Mouse (Mus musculus): ENCODE measurements around the gene Zfp618. TPM values are rescaled to one million over a fixed set of nuclear protein-coding genes. Genes with fewer than 3 reads are reported as not detected.

Zfp618 gene
- polyA plus RNA-seq, 1 experiment from 2014 or later: 32.0 TPM

DNA sequence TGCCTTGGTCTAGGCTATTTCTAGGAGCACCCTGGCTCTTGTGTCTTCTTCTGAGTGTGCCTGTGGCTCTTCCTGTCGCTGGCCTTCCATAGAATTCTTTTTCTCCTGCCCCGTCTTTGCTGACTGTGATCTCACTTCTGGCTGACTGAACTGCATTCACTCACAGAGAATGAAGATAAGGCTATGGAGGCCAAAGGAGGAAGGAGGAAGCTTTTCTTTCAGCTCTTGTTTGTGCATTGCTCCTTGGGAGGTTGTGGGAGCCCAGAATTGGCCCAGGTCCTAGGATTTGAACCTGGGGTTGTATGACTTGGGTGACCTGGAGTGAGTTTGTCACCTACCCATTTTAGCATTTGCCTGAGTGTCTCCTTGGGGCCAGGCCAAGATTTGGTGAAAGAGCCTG is 72.9 kb downstream of the Zfp618 start:
- peaks cover 5% of the 10 kb centered on the region for H3K36me3 ChIP-seq (ENCODE audit: control insufficient read depth, insufficient read depth, low read length)
- no peak for ATAC-seq (ENCODE audit: insufficient number of reproducible peaks, insufficient read depth, low FRiP score, low read depth)
- H3K4me3 ChIP-seq (ENCODE audit: low read depth, low read length): no peak overlapping the region
- H3K27ac ChIP-seq (ENCODE audit: low read length): no peak overlapping the region
- H3K9ac ChIP-seq (replicated peaks; ENCODE audit: low read depth, low read length): no peak overlapping the region
- H3K4me2 ChIP-seq (replicated peaks; ENCODE audit: low read depth, low read length): no peak overlapping the region
- H3K4me1 ChIP-seq (ENCODE audit: control insufficient read depth, insufficient read depth, low read length): peaks cover 10% of the 10 kb centered on the region
- no peaks in the 10 kb centered on the region for H3K9me3 ChIP-seq (ENCODE audit: control insufficient read depth, low read depth, low read length)
- no peaks in the 10 kb centered on the region for H3K27me3 ChIP-seq (ENCODE audit: control insufficient read depth, insufficient read depth, low read length)
- 70% methylated on average over 2 of the region's 2 CpGs for WGBS

DNA sequence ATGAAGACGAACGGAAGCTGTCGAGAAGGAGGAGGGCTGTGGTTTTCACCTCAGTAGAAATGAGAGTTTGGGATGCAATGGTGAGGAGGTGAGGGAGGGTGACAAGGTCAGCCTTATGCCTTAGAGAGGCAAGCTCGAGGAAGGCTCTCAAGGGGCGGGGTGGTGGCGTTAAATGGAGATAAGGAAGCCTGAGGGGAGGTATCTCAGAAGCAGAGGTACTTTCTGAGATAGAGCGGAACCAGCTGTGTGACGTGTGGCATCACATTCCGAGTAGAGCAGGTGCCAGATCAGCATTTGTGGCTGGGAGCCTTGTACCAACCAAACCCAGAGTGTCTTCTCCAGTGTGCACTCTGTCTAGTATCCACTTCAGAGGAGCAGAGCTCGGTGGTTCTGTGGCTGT is 73.6 kb downstream of the Zfp618 start:
- Histone ChIP-seq H3K27ac (ENCODE audit: low read length) (no peak overlapping the region), H3K9me3 (ENCODE audit: control insufficient read depth, low read depth, low read length) (no peaks in the 10 kb centered on the region)
- WGBS: 82% methylated on average over 10 of the region's 10 CpGs

DNA sequence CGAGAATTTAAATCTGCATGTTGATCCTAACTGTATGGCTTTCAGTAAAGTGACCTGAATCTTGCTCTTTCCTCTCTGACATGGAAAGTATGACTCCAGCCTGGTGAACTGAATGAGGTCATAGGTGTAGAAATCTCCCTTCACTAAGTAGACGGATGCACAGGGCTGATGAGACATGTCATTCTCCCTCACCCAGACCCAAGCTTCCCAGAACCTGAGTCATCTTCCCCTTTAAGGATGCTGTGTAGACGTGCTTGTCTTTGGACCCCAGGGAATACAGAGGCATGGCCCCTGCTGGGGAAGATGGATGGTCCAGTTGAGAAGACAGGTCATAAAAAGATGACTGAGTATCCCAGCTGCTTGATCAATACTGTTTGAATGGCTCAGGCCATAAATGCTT is 83.2 kb downstream of the Zfp618 start:
- H3K9ac ChIP-seq (replicated peaks; ENCODE audit: low read depth, low read length): no peak overlapping the region
- WGBS: 74% methylated on average over 3 of the region's 3 CpGs
- H3K4me1 ChIP-seq (ENCODE audit: control insufficient read depth, insufficient read depth, low read length): peaks cover 23% of the 10 kb centered on the region; the same call in 1 of the 2 replicates
- H3K9me3 ChIP-seq (ENCODE audit: control insufficient read depth, low read depth, low read length): no peaks in the 10 kb centered on the region
- H3K36me3 ChIP-seq (ENCODE audit: control insufficient read depth, insufficient read depth, low read length): no peaks in the 10 kb centered on the region
- H3K4me2 ChIP-seq (replicated peaks; ENCODE audit: low read depth, low read length): no peak overlapping the region
- H3K27ac ChIP-seq (ENCODE audit: low read length): peak overlapping the region; percentile 27; the same call in 1 of the 2 replicates
- H3K4me3 ChIP-seq (ENCODE audit: low read depth, low read length): no peak overlapping the region
- no peak for ATAC-seq (ENCODE audit: insufficient number of reproducible peaks, insufficient read depth, low FRiP score, low read depth)
- H3K27me3 ChIP-seq (ENCODE audit: control insufficient read depth, insufficient read depth, low read length): no peaks in the 10 kb centered on the region

More for the DNA sequence above, 73.6 kb downstream of the Zfp618 start:
- H3K4me1 ChIP-seq (ENCODE audit: control insufficient read depth, insufficient read depth, low read length): peaks cover 10% of the 10 kb centered on the region
- H3K4me2 ChIP-seq (replicated peaks; ENCODE audit: low read depth, low read length): no peak overlapping the region
- no peak overlapping the region for H3K9ac ChIP-seq (replicated peaks; ENCODE audit: low read depth, low read length)
- H3K27me3 ChIP-seq (ENCODE audit: control insufficient read depth, insufficient read depth, low read length): no peaks in the 10 kb centered on the region
- ATAC-seq (ENCODE audit: insufficient number of reproducible peaks, insufficient read depth, low FRiP score, low read depth): no peak
- peaks cover 5% of the 10 kb centered on the region for H3K36me3 ChIP-seq (ENCODE audit: control insufficient read depth, insufficient read depth, low read length)
- H3K4me3 ChIP-seq (ENCODE audit: low read depth, low read length): no peak overlapping the region

DNA sequence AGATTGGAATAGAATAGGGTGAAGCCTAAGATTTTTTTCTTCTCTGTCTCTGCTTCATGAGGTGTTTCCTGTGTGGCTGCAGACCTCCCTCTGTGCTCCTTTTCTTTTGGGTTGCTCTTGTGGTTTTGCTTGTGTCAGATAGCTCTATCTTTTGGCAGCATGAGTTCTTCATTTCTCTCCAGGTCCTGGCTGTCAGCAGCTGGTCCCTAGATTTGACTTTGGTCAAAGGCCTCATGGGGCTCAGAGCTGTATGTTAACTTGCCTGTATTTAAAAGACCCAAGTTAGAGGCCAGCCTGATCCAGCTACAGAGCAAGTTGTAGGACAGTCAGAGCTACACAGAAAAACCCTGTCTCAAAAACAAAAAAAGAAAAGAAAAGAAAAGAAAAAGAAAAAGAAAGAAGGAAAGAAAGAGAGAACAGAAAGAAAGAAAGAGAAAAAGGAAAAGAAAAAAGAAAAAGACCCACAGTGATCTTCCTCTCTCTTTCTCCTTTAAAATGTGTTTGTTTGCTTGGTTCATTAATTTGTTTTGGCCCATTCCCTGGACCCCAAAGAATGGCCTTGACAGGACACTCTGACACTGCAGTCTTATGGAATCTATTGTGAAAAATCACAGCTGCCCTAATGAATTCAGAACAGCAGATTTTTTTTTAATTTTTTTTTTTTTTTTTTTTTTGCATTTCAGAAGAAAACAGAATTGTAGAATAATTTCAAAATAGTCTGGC is 84.4 kb downstream of the Zfp618 start:
- no peaks in the 10 kb centered on the region for H3K36me3 ChIP-seq (ENCODE audit: control insufficient read depth, insufficient read depth, low read length)
- no peak overlapping the region for H3K4me2 ChIP-seq (replicated peaks; ENCODE audit: low read depth, low read length)
- no peaks in the 10 kb centered on the region for H3K27me3 ChIP-seq (ENCODE audit: control insufficient read depth, insufficient read depth, low read length)
- no peak overlapping the region for H3K4me3 ChIP-seq (ENCODE audit: low read depth, low read length)
- peaks cover 23% of the 10 kb centered on the region; the same call in 1 of the 2 replicates for H3K4me1 ChIP-seq (ENCODE audit: control insufficient read depth, insufficient read depth, low read length)
- H3K9me3 ChIP-seq (ENCODE audit: control insufficient read depth, low read depth, low read length): no peaks in the 10 kb centered on the region
- ATAC-seq (ENCODE audit: insufficient number of reproducible peaks, insufficient read depth, low FRiP score, low read depth): no peak
- no peak overlapping the region for H3K9ac ChIP-seq (replicated peaks; ENCODE audit: low read depth, low read length)
- H3K27ac ChIP-seq (ENCODE audit: low read length): peak overlapping the region; percentile 58; the same call in 1 of the 2 replicates

- H3K9me3 ChIP-seq (ENCODE audit: control insufficient read depth, low read depth, low read length): no peaks in the 10 kb centered on the region
- H3K27me3 ChIP-seq (ENCODE audit: control insufficient read depth, insufficient read depth, low read length): no peaks in the 10 kb centered on the region
- no peak overlapping the region for H3K4me2 ChIP-seq (replicated peaks; ENCODE audit: low read depth, low read length)
- ATAC-seq (ENCODE audit: insufficient number of reproducible peaks, insufficient read depth, low FRiP score, low read depth): no peak
- 60% methylated on average over 4 of the region's 4 CpGs for WGBS
- peaks cover 23% of the 10 kb centered on the region; the same call in 1 of the 2 replicates for H3K4me1 ChIP-seq (ENCODE audit: control insufficient read depth, insufficient read depth, low read length)
- no peak overlapping the region for H3K9ac ChIP-seq (replicated peaks; ENCODE audit: low read depth, low read length)
- H3K4me3 ChIP-seq (ENCODE audit: low read depth, low read length): no peak overlapping the region
- no peaks in the 10 kb centered on the region for H3K36me3 ChIP-seq (ENCODE audit: control insufficient read depth, insufficient read depth, low read length)
- peak overlapping the region; percentile 58; the same call in 1 of the 2 replicates for H3K27ac ChIP-seq (ENCODE audit: low read length)
Observed at GRCm38 (mm10) chr4:63050319-63050676, 84.9 kb downstream of the Zfp618 start.

GRCm38 (mm10) chr4:63050949-63051348 is 85.6 kb downstream of the Zfp618 start:
- Histone ChIP-seq H3K9ac (replicated peaks; ENCODE audit: low read depth, low read length) (no peak overlapping the region), H3K9me3 (ENCODE audit: control insufficient read depth, low read depth, low read length) (no peaks in the 10 kb centered on the region), H3K36me3 (ENCODE audit: control insufficient read depth, insufficient read depth, low read length) (no peaks in the 10 kb centered on the region), H3K27me3 (ENCODE audit: control insufficient read depth, insufficient read depth, low read length) (no peaks in the 10 kb centered on the region), H3K27ac (ENCODE audit: low read length) (no peak overlapping the region; the same call in 1 of the 2 replicates), H3K4me3 (ENCODE audit: low read depth, low read length) (no peak overlapping the region), H3K4me1 (ENCODE audit: control insufficient read depth, insufficient read depth, low read length) (peaks cover 23% of the 10 kb centered on the region; the same call in 1 of the 2 replicates), H3K4me2 (replicated peaks; ENCODE audit: low read depth, low read length) (no peak overlapping the region)
- WGBS: 77% methylated on average over 4 of the region's 4 CpGs
- ATAC-seq (ENCODE audit: insufficient number of reproducible peaks, insufficient read depth, low FRiP score, low read depth): no peak

DNA sequence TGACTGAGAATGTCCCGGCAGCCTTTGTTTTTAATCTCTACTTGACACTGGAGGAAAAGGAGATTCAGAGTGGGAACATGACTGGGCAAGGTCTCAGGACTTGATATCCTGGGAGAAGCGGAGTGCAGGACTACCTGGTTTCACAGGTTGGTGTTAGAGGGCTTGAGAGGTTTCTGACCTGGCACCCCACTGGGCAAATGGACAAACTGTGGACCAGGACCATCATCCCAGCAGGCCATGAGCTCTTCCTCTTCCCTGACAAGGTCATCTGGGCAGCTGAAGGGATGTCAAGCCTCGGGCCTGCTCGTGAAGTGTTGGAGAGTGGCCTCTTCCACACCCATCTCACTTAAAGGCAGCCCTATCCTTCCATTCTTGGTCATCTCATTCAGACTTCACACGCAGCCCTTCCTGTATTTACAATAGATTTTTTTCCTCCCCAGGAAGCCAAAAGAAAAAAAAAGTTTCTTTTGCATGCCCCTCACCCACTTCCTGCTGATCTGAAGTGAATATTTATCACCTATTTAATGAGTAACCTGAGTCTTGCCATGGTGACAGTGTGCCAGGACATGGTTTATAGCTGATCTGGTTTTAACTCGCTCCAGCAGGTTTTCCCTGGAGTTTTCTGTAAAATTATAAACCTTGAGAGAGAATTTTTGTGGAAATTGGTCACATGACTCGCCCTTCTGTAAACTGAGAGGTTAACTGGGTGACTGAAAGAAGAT is 86.7 kb downstream of the Zfp618 start:
- Histone ChIP-seq H3K4me3 (ENCODE audit: low read depth, low read length) (no peak overlapping the region), H3K9me3 (ENCODE audit: control insufficient read depth, low read depth, low read length) (no peaks in the 10 kb centered on the region), H3K27me3 (ENCODE audit: control insufficient read depth, insufficient read depth, low read length) (no peaks in the 10 kb centered on the region), H3K4me2 (replicated peaks; ENCODE audit: low read depth, low read length) (no peak overlapping the region), H3K9ac (replicated peaks; ENCODE audit: low read depth, low read length) (no peak overlapping the region), H3K4me1 (ENCODE audit: control insufficient read depth, insufficient read depth, low read length) (peaks cover 34% of the 10 kb centered on the region), H3K27ac (ENCODE audit: low read length) (peak overlapping the region; percentile 75), H3K36me3 (ENCODE audit: control insufficient read depth, insufficient read depth, low read length) (no peaks in the 10 kb centered on the region)
- ATAC-seq (ENCODE audit: insufficient number of reproducible peaks, insufficient read depth, low FRiP score, low read depth): peak; percentile 68
- 34% methylated on average over 7 of the region's 7 CpGs for WGBS

DNA sequence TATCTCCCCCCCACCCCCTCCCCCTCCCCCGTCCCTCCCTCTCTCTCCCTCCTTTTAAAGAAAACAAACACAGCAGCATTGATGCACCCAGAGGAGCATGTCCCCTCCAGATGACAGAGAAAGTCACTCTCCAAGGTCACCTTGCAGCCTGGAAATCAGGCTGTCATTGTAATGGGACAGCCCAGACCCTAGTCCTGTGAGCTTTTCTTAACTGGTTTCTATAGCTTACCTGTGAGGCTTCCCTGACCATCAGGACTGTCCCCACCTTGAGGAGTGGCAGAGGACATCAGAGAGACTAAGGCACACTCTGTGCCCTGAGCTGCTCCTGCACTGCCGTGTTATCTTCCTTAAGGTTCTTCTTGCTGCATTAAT is 87.3 kb downstream of the Zfp618 start:
- Histone ChIP-seq H3K27me3 (ENCODE audit: control insufficient read depth, insufficient read depth, low read length) (no peaks in the 10 kb centered on the region), H3K4me1 (ENCODE audit: control insufficient read depth, insufficient read depth, low read length) (peaks cover 34% of the 10 kb centered on the region), H3K27ac (ENCODE audit: low read length) (peak overlapping the region; percentile 75), H3K9ac (replicated peaks; ENCODE audit: low read depth, low read length) (no peak overlapping the region), H3K9me3 (ENCODE audit: control insufficient read depth, low read depth, low read length) (no peaks in the 10 kb centered on the region), H3K4me2 (replicated peaks; ENCODE audit: low read depth, low read length) (no peak overlapping the region), H3K36me3 (ENCODE audit: control insufficient read depth, insufficient read depth, low read length) (no peaks in the 10 kb centered on the region), H3K4me3 (ENCODE audit: low read depth, low read length) (no peak overlapping the region)
- WGBS: 35% methylated on average over 2 of the region's 2 CpGs
- ATAC-seq (ENCODE audit: insufficient number of reproducible peaks, insufficient read depth, low FRiP score, low read depth): peak; percentile 8; the same call in 1 of the 2 replicates
